Mouse (Mus musculus) duodenum, adult 2 months (tissue): ENCODE measurements around the gene Itprid2. TPM values are rescaled to one million over a fixed set of nuclear protein-coding genes. Genes with fewer than 3 reads are reported as not detected.

Experiments used
- polyA plus RNA-seq: library from polyadenylated mRNA; depleted of rRNA; stranded (reverse); fragments of >200 nt; gene quantifications from 2 replicates; pipeline ENCODE4 v1.2.3, GENCODE M21; 2012; ENCODE audit warnings: low replicate concordance; rRNA removed

Gene Itprid2
- polyA plus RNA-seq = 9.1 and 12.2 TPM in 2 replicates

GRCm38 (mm10) chr2:79634528-79635400, at the start of gene Itprid2:
Itprid2 (plus strand) TSS chr2:79635352.

GRCm38 (mm10) chr2:79707575-79707974, 72.4 kb downstream of the Itprid2 start, which contains the start of gene Ppp1r1c:
Ppp1r1c (plus strand) TSS chr2:79707780.

Other genes with a start within 250 kb of the Itprid2 start
- 2.1 and 2.2 TPM in 2 replicates for gene Neurod1, start 178.6 kb upstream of the Itprid2 start, polyA plus RNA-seq
- 0.19 TPM in 1 of 2 replicates, not detected in the other for gene Cerkl, start 178.6 kb upstream of the Itprid2 start, polyA plus RNA-seq
- not detected in 2 replicates for gene Ppp1r1c, start 72.4 kb downstream of the Itprid2 start, polyA plus RNA-seq